Mouse (Mus musculus): ENCODE measurements at regions not wholly inside any gene's neighbourhood (a gene's known extent, or its start where the extent isn't known, plus 50 kb on each side); places are given as distances from the start of the nearest gene placed in this dataset.

DNA sequence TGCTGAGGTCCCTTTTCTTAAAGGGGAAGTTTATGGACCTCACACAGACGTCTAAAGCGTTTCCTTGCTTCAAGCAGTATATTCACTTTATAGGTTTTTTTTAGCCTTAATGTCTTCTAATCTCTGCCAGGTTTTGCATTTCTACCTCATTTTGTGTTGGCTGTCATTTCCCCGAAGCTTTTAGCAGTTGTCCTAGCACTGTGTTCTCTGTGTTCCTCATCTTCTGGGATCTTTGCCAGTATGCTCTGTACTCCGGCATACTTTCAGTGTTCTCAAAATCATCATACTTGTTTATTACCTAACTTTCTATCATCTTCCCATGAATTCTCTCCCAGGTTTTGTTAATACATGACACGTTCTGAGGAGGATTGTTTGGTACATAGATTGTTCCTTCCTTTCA, 333.5 kb upstream of the Lsamp start:
- Histone ChIP-seq H3K27ac (no peak overlapping the region), H3K4me3 (no peak overlapping the region)
- no peak for TF ChIP-seq CTCF (IDR thresholded peaks at IDR 0.05)
- intact Hi-C loops (cut with DNase I), result no loop called here
- DNase-seq (ENCODE audit: extremely low spot score in 1 of 2, low spot score in 2 of 2), result no peak

DNA sequence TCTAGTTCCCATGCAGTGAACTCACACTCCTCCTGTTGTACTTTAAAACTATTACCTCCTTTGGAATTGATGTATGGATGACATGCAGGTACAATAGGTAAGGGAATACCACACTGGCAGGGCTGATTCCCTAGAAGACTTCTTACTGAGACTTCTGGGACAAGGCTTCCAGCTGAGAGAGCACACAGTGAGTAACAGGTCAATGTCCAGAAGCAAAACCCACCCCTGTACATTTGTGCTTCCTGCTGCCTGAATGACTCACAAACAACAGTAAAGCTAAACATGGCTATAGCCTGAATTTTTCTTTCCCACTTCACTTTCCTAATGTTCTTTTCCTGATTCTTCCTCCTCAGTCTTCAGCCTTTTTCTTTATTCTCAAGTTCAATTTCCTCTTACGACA, 316.3 kb upstream of the Lsamp start:
- no peak for TF ChIP-seq CTCF (IDR thresholded peaks at IDR 0.05)
- H3K4me3 ChIP-seq, result no peak overlapping the region
- intact Hi-C loops (cut with DNase I), result no loop called here
- no peak for DNase-seq (ENCODE audit: extremely low spot score in 1 of 2, low spot score in 2 of 2)
- H3K27ac ChIP-seq, result no peak overlapping the region

DNA sequence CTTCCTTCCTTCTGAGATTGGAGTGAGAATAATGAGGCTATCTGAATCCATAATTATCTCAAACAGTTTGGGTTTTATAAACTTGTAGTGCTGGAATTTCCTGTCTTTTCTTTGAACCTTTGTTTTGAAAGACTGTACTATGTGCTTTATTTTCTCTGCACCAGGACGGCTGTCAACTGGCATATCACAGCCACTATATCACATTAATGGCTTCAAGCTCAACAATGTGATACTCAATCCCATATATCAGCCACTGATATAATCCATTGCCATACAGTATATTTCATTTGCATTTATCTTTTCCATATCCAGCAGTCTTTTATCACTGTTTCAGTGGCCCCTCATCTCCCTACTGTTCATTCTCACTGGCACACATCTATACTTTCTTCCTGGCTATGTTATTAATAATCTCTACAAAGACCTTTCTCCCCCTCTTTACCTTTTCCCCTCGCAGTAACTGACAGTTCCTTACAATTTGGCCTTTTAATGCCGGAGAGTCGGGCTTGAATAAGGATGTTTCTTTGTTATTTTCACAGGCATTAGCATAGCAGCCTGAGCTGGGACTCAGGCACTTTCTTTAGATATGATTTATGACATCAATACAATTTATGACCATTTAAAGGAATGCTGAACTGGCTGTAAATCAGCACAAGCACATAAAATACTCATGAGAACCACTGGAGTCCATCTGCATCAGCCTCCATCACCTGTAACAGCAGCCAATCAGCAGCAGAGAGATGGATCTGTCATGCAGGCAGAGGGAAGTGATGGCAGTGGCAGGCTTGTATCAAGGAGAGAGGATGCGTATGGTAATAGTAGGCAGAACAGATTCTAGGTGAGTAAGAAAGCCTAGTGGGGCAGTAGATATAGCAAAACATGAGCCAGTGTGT, 311.8 kb upstream of the Lsamp start:
- DNase-seq (ENCODE audit: extremely low spot score in 1 of 2, low spot score in 2 of 2), result no peak
- H3K27ac ChIP-seq, result no peak overlapping the region
- TF ChIP-seq CTCF (IDR thresholded peaks at IDR 0.05), result no peak
- intact Hi-C loops (cut with DNase I), result no loop called here
- H3K4me3 ChIP-seq, result no peak overlapping the region

DNA sequence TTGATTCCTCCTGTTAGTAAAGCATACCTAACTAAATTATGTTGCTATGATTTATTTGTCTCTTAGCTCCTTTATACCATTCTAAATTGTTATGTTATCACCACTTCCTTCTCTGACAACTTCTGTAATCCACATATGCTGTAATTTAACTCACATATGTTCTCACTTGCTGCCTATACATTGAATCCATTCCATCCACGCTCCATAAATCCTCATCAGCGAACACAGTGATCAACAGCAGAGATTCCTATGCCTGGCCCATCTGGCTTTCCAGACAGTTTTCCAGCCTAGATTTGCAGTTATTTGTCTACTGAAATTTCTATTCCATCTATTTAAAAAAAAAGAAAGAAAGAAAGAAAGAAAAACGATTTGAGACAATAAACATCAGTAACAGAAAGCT, 308.4 kb upstream of the Lsamp start:
- TF ChIP-seq CTCF (IDR thresholded peaks at IDR 0.05), result no peak
- intact Hi-C loops (cut with DNase I), result no loop called here
- Histone ChIP-seq H3K4me3 (no peak overlapping the region), H3K27ac (no peak overlapping the region)
- no peak for DNase-seq (ENCODE audit: extremely low spot score in 1 of 2, low spot score in 2 of 2)

DNA sequence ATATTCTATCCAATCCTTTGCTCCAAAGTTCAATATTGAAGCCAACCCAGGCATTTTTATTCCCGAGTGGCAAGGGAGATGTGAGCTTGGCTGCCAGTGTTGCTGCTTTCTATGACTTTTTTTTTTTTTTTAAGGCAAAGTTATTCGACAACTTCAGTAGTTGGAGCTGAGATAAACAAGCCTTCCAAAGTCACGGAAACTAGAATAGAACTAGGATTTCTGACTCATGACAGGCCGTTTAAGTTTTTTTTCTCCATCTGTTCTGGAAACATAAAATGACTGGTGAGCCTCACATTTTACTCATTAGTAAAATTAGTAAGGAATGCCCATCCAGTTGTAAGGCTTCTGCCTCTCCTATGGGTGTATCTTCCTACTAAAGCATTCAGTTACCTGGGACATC, 305.9 kb upstream of the Lsamp start:
- intact Hi-C loops (cut with DNase I), result no loop called here
- Histone ChIP-seq H3K4me3 (no peak overlapping the region), H3K27ac (no peak overlapping the region)
- DNase-seq (ENCODE audit: extremely low spot score in 1 of 2, low spot score in 2 of 2), result no peak
- TF ChIP-seq CTCF (IDR thresholded peaks at IDR 0.05), result no peak

DNA sequence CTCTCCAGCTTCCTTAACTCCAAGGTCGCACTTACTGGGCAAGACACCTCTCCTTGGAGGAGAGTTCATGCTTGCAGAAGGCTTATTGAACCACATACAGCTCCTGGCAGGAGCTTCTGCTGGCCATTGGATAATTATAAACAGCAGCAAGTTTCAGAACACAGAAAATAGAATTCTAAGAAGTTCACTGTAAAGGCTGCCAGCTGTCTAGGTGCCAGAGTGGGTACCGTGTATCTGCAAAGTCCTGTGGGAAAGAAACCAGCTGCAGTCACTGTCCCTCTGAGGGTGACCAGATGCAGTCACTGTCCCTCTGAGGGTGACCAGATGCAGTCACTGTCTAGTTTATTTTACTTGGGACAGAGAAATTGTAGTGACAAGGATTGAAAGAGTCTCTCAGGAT, 291.1 kb upstream of the Lsamp start:
- no peak for DNase-seq (ENCODE audit: extremely low spot score in 1 of 2, low spot score in 2 of 2)
- intact Hi-C loops (cut with DNase I), result no loop called here
- H3K27ac ChIP-seq, result no peak overlapping the region; the same call in 1 of the 2 replicates
- TF ChIP-seq CTCF (IDR thresholded peaks at IDR 0.05), result no peak
- no peak overlapping the region for H3K4me3 ChIP-seq

DNA sequence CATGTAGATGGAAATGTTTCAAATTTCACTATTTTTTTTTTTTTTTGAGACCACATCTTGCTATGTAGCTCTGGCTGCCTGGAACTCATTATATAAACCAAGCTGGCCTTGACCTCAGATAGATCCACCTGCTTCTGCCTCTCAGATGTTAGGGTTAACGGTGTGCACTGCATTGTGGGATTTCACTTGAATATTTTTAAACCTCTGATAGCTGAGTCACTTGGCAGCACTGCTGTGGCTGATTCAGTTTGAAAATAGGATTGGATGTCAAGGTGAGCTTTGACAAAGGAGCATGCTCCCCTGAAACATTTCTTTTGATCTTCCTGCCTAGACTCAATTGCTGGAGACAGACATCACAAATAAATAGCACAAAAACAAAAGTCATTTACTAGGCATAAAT, 288.3 kb upstream of the Lsamp start:
- intact Hi-C loops (cut with DNase I), result no loop called here
- no peak overlapping the region for H3K27ac ChIP-seq
- no peak for DNase-seq (ENCODE audit: extremely low spot score in 1 of 2, low spot score in 2 of 2)
- TF ChIP-seq CTCF (IDR thresholded peaks at IDR 0.05), result no peak
- H3K4me3 ChIP-seq, result no peak overlapping the region

DNA sequence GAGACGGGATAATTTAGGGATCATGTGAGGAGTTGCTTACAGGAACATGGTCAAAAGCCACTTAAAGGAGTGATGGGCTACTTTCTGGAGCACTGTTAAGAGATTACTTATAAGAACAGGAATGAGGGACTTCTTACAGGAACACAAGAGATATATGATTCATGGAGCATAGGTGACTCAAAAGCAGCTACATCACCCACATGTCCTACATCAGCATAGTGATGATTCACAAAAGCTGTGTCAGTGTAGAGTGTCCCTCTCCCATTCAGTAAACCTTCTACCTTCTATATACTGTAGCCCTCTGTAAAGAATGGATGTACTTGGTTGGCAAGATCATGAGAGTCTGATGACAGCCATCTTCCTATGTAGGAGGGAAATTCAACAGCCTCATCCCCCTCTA, 285.0 kb upstream of the Lsamp start:
- no peak for TF ChIP-seq CTCF (IDR thresholded peaks at IDR 0.05)
- H3K4me3 ChIP-seq, result no peak overlapping the region
- intact Hi-C loops (cut with DNase I), result no loop called here
- DNase-seq (ENCODE audit: extremely low spot score in 1 of 2, low spot score in 2 of 2), result no peak
- H3K27ac ChIP-seq, result peak overlapping the region; percentile 69

DNA sequence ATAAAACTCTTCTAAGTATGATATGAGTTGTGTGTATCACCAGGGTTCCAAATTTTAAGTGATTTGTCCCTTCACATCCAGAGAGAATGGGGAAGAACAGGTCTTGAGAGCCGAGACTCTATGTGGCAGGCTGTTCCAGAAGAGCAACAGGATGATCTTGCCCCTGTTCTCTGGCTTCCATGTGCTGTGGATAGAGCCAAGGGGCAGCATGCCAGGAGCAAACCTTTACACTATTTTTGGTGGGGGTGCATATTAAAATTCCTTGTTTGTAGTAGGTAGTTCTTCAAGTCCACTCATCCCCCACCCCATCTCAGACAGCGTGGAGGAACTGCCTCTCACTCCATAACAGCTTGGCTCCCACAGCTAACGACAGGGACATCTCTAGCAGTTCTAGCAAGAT, 278.0 kb upstream of the Lsamp start:
- no peak for TF ChIP-seq CTCF (IDR thresholded peaks at IDR 0.05)
- no peak overlapping the region for H3K27ac ChIP-seq
- DNase-seq (ENCODE audit: extremely low spot score in 1 of 2, low spot score in 2 of 2), result no peak
- intact Hi-C loops (cut with DNase I), result no loop called here
- no peak overlapping the region for H3K4me3 ChIP-seq

DNA sequence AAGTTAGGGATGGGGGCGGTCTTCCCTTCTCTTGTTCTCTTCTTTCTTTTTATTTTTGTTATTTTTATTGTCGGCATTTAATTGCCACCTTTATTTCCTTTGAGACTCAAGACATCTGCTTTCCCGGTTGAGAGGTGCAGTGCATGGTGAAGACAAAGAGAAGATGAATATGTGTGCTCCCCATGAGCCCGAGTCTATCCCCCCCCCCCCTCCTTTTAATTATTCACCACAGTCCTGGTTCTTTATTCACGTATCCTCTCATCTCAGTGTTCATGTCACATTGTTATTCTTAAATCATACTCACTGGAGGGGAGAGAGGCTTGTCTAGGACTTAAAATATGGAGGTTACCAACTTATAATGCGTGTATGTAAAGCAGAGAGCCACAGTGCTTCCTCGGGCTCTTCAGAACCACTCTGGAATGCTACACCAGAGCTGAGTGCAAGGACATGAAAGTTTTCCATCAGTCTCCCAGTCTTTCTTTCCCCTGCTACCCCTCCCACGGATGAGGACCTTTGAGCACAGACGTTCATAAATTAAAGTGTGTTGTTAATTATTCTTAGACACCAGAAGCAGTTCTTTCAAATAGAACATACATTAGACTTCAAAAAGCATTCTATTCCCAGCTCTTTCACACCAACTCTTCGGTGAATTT, 274.6 kb upstream of the Lsamp start:
- no peak overlapping the region for H3K4me3 ChIP-seq
- no peak for DNase-seq (ENCODE audit: extremely low spot score in 1 of 2, low spot score in 2 of 2)
- no peak overlapping the region for H3K27ac ChIP-seq
- intact Hi-C loops (cut with DNase I), result no loop called here
- no peak for TF ChIP-seq CTCF (IDR thresholded peaks at IDR 0.05)

DNA sequence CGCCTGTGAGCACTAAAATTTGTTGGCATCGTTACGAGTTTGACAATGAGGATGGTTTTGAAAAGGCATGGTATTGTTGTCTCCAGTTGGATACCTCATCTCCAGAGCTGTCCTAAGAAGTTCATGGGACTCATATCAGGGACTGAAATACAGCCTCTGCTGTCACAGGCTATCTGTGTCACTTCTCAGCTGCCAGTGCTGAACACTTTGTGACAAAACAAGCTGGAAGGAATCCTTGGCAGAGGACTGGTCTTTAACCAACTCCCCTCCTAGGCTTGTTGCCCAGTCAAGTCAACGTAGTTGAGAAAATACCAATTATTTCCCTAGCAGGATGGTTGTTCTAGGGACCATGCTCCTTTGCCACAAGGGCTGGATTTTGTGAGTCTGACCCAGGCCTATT, 256.6 kb upstream of the Lsamp start:
- intact Hi-C loops (cut with DNase I), result no loop called here
- H3K27ac ChIP-seq, result no peak overlapping the region
- DNase-seq (ENCODE audit: extremely low spot score in 1 of 2, low spot score in 2 of 2), result no peak
- no peak overlapping the region for H3K4me3 ChIP-seq
- no peak for TF ChIP-seq CTCF (IDR thresholded peaks at IDR 0.05)

DNA sequence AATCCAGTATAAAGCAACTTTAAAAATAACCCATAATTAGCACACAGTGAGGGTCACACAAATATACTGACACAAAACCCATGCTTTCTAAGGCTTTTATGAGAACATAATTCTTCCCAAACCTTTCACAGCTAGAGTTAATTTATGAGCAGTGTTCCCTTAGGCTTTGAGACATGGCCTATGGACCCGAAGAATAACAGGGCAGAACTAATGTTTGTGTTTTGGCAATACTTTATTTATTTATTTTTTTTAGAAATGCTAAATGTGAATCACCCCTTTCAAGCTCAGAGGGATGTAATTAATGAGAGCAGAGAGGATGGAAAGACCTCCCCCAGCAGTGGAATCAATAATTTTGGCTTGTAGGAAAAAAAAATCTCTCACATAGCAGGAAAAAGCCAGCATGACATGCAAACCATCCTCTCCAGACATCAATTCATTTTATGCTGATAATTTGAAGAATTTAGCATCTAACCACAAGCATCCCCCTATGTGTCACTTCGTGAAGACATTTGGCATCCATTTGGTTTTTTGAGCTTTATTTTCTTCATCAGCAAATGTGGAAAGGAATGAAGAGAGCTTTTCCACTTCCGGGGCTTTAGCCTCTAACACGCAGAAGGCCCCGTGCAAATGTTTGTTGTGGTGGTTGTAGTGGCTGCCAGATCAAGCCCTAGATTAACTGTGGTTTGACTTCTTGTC, 238.0 kb upstream of the Lsamp start:
- Histone ChIP-seq H3K4me3 (no peak overlapping the region), H3K27ac (no peak overlapping the region)
- no peak for DNase-seq (ENCODE audit: extremely low spot score in 1 of 2, low spot score in 2 of 2)
- no peak for TF ChIP-seq CTCF (IDR thresholded peaks at IDR 0.05)
- intact Hi-C loops (cut with DNase I), result no loop called here

Data from left cerebral cortex, adult 2 months (tissue).